Mouse (Mus musculus): Measurements from ENCODE around the gene Slc25a25. TPM values are rescaled to one million over a fixed set of nuclear protein-coding genes. Genes with fewer than 3 reads are reported as not detected.

Gene Slc25a25
- polyA plus RNA-seq, 1 experiment from 2014 or later: 18.9 TPM

Other genes with a start within 250 kb of the Slc25a25 start
- gene Pomt1, start 214.9 kb downstream of the Slc25a25 start, polyA plus RNA-seq (2015; fragmentation: Nextera tagmentation; extraction: Ambion mirVana): 13.2 and 15.6 TPM in 2 replicates
- 66.9 and 72.4 TPM in 2 replicates for gene Uck1, start 191.3 kb downstream of the Slc25a25 start, polyA plus RNA-seq (2015; fragmentation: Nextera tagmentation; extraction: Ambion mirVana)
- 11.6 and 15.4 TPM in 2 replicates for gene Golga2, start 164.1 kb downstream of the Slc25a25 start, polyA plus RNA-seq (2015; fragmentation: Nextera tagmentation; extraction: Ambion mirVana)
- gene Swi5, start 163.4 kb downstream of the Slc25a25 start, polyA plus RNA-seq (2015; fragmentation: Nextera tagmentation; extraction: Ambion mirVana): 429 and 466 TPM in 2 replicates
- gene Ciz1, start 99.1 kb downstream of the Slc25a25 start, polyA plus RNA-seq (2015; fragmentation: Nextera tagmentation; extraction: Ambion mirVana): 30.5 and 37.6 TPM in 2 replicates
- 0.69 and 0.83 TPM in 2 replicates for gene Dnm1, start 98.1 kb downstream of the Slc25a25 start, polyA plus RNA-seq (2015; fragmentation: Nextera tagmentation; extraction: Ambion mirVana)
- gene 1110008P14Rik, start 69.5 kb downstream of the Slc25a25 start, polyA plus RNA-seq (2015; fragmentation: Nextera tagmentation; extraction: Ambion mirVana): 66.9 and 77.3 TPM in 2 replicates
- 4.3 and 6.3 TPM in 2 replicates for gene Lcn2, start 63.2 kb downstream of the Slc25a25 start, polyA plus RNA-seq (2015; fragmentation: Nextera tagmentation; extraction: Ambion mirVana)
- gene Ptges2, start 55.5 kb downstream of the Slc25a25 start, polyA plus RNA-seq (2015; fragmentation: Nextera tagmentation; extraction: Ambion mirVana): 17.8 and 18.5 TPM in 2 replicates
- gene Naif1, start 988 bp downstream of the Slc25a25 start, polyA plus RNA-seq (2015; fragmentation: Nextera tagmentation; extraction: Ambion mirVana): 5.4 and 6.2 TPM in 2 replicates
- gene Fam102a, start 83.9 kb upstream of the Slc25a25 start, polyA plus RNA-seq (2015; fragmentation: Nextera tagmentation; extraction: Ambion mirVana): 8.4 and 8.9 TPM in 2 replicates
- gene Dpm2, start 119.4 kb upstream of the Slc25a25 start, polyA plus RNA-seq (2015; fragmentation: Nextera tagmentation; extraction: Ambion mirVana): 126 and 129 TPM in 2 replicates
- 0.28 and 0.31 TPM in 2 replicates for gene Pip5kl1, start 123.4 kb upstream of the Slc25a25 start, polyA plus RNA-seq (2015; fragmentation: Nextera tagmentation; extraction: Ambion mirVana)
- 0.08 TPM in 1 of 2 replicates, not detected in the other for gene 9430097D07Rik, start 124.2 kb upstream of the Slc25a25 start, polyA plus RNA-seq (2015; fragmentation: Nextera tagmentation; extraction: Ambion mirVana)
- 24.3 and 25.3 TPM in 2 replicates for gene St6galnac4, start 135.7 kb upstream of the Slc25a25 start, polyA plus RNA-seq (2015; fragmentation: Nextera tagmentation; extraction: Ambion mirVana)
- 5.5 and 5.7 TPM in 2 replicates for gene St6galnac6, start 148.3 kb upstream of the Slc25a25 start, polyA plus RNA-seq (2015; fragmentation: Nextera tagmentation; extraction: Ambion mirVana)
- gene Ak1, start 170.3 kb upstream of the Slc25a25 start, polyA plus RNA-seq (2015; fragmentation: Nextera tagmentation; extraction: Ambion mirVana): 2.0 and 2.4 TPM in 2 replicates
- 25.9 and 28.5 TPM in 2 replicates for gene Eng, start 195.2 kb upstream of the Slc25a25 start, polyA plus RNA-seq (2015; fragmentation: Nextera tagmentation; extraction: Ambion mirVana)